Mouse (Mus musculus) heart, embryonic 11.5 days (tissue): Measurements from ENCODE around the gene Gabra1. TPM values are rescaled to one million over a fixed set of nuclear protein-coding genes. Genes with fewer than 3 reads are reported as not detected.

Source experiments
- ATAC-seq: fragments of 200-750 bp; cut with Nextera tagmentation; replicated peaks from 2 replicates; pipeline ENCODE4 v1.8.0; 2017; ENCODE audit warnings: moderate library complexity; ENCODE audit not compliant: insufficient number of reproducible peaks, low FRiP score, low TSS enrichment
- H3K27ac ChIP-seq: fragments of 300-500 bp; sonication (generic); 2 replicates; pipeline ENCODE4 v1.5.1; 2014; ENCODE audit warnings: mild to moderate bottlenecking, low read depth, low read length
- H3K27me3 ChIP-seq: fragments of 300-500 bp; sonication (generic); 2 replicates; pipeline ENCODE4 v1.6.1; 2014; ENCODE audit warnings: mild to moderate bottlenecking, low read length, mixed read lengths; ENCODE audit not compliant: control insufficient read depth, insufficient read depth
- H3K36me3 ChIP-seq: fragments of 300-500 bp; sonication (generic); 2 replicates; pipeline ENCODE4 v1.6.1; 2014; ENCODE audit warnings: mild to moderate bottlenecking, low read length, moderate library complexity, mixed read lengths; ENCODE audit not compliant: control insufficient read depth, insufficient read depth
- H3K4me1 ChIP-seq: fragments of 300-500 bp; sonication (generic); 2 replicates; pipeline ENCODE4 v1.6.1; 2014; ENCODE audit warnings: low read length; ENCODE audit not compliant: control insufficient read depth, insufficient read depth
- H3K4me2 ChIP-seq: fragments of 300-500 bp; sonication (generic); 2 replicates; pipeline ENCODE4 v1.6.1; 2014; ENCODE audit warnings: mild to moderate bottlenecking, moderate library complexity
- H3K4me3 ChIP-seq: fragments of 300-500 bp; sonication (generic); 2 replicates; pipeline ENCODE4 v1.5.1; 2014; ENCODE audit warnings: low read depth, low read length
- H3K9ac ChIP-seq: fragments of 300-500 bp; sonication (generic); 2 replicates; pipeline ENCODE4 v1.6.1; 2014; ENCODE audit warnings: mild to moderate bottlenecking, low read depth, low read length, moderate library complexity
- H3K9me3 ChIP-seq: fragments of 300-500 bp; sonication (generic); replicated peaks from 2 replicates; pipeline ENCODE4 v1.6.1; 2016; ENCODE audit warnings: low read length; ENCODE audit not compliant: control insufficient read depth
- WGBS: fragments of 180-500 bp; shearing (Covaris S2); extraction: QIAGEN DNeasy Blood & Tissue Kit; methylation state at CpG from one replicate; pipeline ENCODE4 v1.1.7; 2014; ENCODE audit not compliant: insufficient replicate concordance; 5-methylcytosine and 5-hydroxymethylcytosine counted together
- polyA plus RNA-seq: library from polyadenylated mRNA; unstranded; fragments of >200 nt; fragmentation: Nextera tagmentation; extraction: Ambion mirVana; gene quantifications from 2 replicates; pipeline ENCODE4 v1.2.1, GENCODE M21; 2014

Gene Gabra1
- polyA plus RNA-seq, 1 experiment from 2014 or later: 2.0 TPM

DNA sequence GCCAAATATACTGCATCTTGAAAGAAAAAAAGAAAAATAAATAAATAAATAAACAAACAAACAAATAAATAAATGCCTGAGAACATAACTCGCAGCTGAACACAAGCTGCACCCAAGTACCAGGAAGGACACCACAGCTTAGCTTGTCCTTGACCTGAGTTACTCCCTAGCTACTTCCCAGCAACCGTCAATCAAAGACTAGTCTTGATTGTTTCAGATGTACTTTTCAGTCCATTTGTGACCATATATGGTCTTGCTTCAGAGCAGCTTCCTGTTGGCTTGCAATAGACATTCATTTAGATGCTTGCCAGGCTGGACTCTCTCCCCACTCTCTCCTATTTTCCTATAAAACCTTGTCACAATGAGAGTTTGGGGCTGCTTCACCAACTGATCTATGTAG lies 87.2 kb downstream of the Gabra1 start:
- no peak overlapping the region for H3K9ac ChIP-seq
- no peaks in the 10 kb centered on the region for H3K9me3 ChIP-seq
- ATAC-seq: no peak
- H3K36me3 ChIP-seq: no peaks in the 10 kb centered on the region
- no peak overlapping the region for H3K4me3 ChIP-seq
- no peak overlapping the region for H3K27ac ChIP-seq
- H3K4me2 ChIP-seq: no peak overlapping the region
- H3K27me3 ChIP-seq: no peaks in the 10 kb centered on the region
- 78% methylated on average over 2 of the region's 2 CpGs for WGBS
- no peaks in the 10 kb centered on the region for H3K4me1 ChIP-seq

Other genes starting within 250 kb of the Gabra1 start
- gene Gabrg2, start 182.1 kb downstream of the Gabra1 start, polyA plus RNA-seq: 0.09 TPM in 1 of 2 replicates, not detected in the other
- not detected in 2 replicates for gene Gabra6, start 138.1 kb upstream of the Gabra1 start, polyA plus RNA-seq
- gene Gabrb2, start 236.8 kb upstream of the Gabra1 start, polyA plus RNA-seq: 1.8 and 2.2 TPM in 2 replicates